Mouse (Mus musculus) G1E (cell line): ENCODE data around the gene Supt3. TPM values are rescaled to one million over a fixed set of nuclear protein-coding genes. Genes with fewer than 3 reads are reported as not detected.

ENCODE experiments used
- ATAC-seq: 2 replicates; pipeline ENCODE4 v1.8.0; 2016; ENCODE audit warnings: mild to moderate bottlenecking; ENCODE audit not compliant: insufficient number of reproducible peaks, poor library complexity, low FRiP score, severe bottlenecking; ENCODE audit errors: extremely low read depth
- DNase-seq: peaks from one replicate; pipeline ENCODE4 v3.0.0; 2012; ENCODE audit warnings: low spot score
- H3K27me3 ChIP-seq: 2 replicates; pipeline ENCODE4 v1.6.1; 2012; ENCODE audit warnings: mild to moderate bottlenecking, low read length, inconsistent platforms; ENCODE audit not compliant: insufficient read depth
- H3K36me3 ChIP-seq: replicated peaks from 2 replicates; pipeline ENCODE3; 2012; ENCODE audit warnings: mild to moderate bottlenecking, inconsistent platforms
- H3K4me1 ChIP-seq: 2 replicates; pipeline ENCODE4 v1.6.1; 2012; ENCODE audit warnings: low read depth, low read length, inconsistent platforms, mixed read lengths; ENCODE audit not compliant: insufficient read depth
- H3K4me3 ChIP-seq: 2 replicates; pipeline ENCODE4 v1.5.1; 2012; ENCODE audit warnings: low read depth, mild to moderate bottlenecking, inconsistent platforms, low read length, moderate library complexity, mixed read lengths
- H3K9me3 ChIP-seq: replicated peaks from 2 replicates; pipeline ENCODE4 v1.6.1; 2012; ENCODE audit warnings: inconsistent platforms
- CTCF ChIP-seq: IDR thresholded peaks from 2 replicates; pipeline ENCODE4 v1.5.1; 2012; ENCODE audit warnings: low read depth, low read length, inconsistent platforms, mixed read lengths
- GATA1 ChIP-seq: IDR thresholded peaks from 2 replicates; pipeline ENCODE4 v1.6.1; 2012; ENCODE audit warnings: borderline replicate concordance, low read length, inconsistent platforms, mixed read lengths
- GATA2 ChIP-seq: IDR thresholded peaks from 2 replicates; pipeline ENCODE4 v1.6.1; 2012; ENCODE audit warnings: low read depth, low read length, inconsistent platforms, borderline replicate concordance
- POLR2AphosphoS5 ChIP-seq: IDR thresholded peaks from 2 replicates; pipeline ENCODE4 v1.6.1; 2012; ENCODE audit warnings: low read depth, low read length, inconsistent platforms; ENCODE audit not compliant: insufficient replicate concordance
- TAL1 ChIP-seq: conservative IDR thresholded peaks from 2 replicates; pipeline ENCODE4 v1.6.1; 2012; ENCODE audit warnings: low read depth, low read length, inconsistent platforms, mixed read lengths
- polyA plus RNA-seq: library from polyadenylated mRNA; stranded (reverse); fragments of >175 nt; gene quantifications from 2 replicates; pipeline ENCODE4 v1.2.3, GENCODE M21; 2012
- total RNA-seq, 2 experiments: library from RNA; stranded (forward) in 1 of 2; stranded (reverse) in 1 of 2; fragments of 200-1000 nt in 1 of 2; fragments of >200 nt in 1 of 2; fragmentation: Nextera tagmentation in 1 of 2; gene quantifications; 2 replicates each; pipeline ENCODE4 v1.2.3; 2014 to 2017

Gene Supt3
- total and polyA plus RNA-seq, 3 experiments = 4.8 to 25.4 (median 8.9) TPM

- Histone ChIP-seq H3K36me3 (no peaks in the 10 kb centered on the region), H3K4me3 (no peak overlapping the region), H3K9me3 (no peaks in the 10 kb centered on the region), H3K4me1 (no peaks in the 10 kb centered on the region), H3K27me3 (no peaks in the 10 kb centered on the region)
- ATAC-seq (no peak), DNase-seq (no peak)
- no peak for TF ChIP-seq GATA2
- no peak for TF ChIP-seq TAL1
- TF ChIP-seq POLR2AphosphoS5 = no peak
- TF ChIP-seq CTCF = no peak
- TF ChIP-seq GATA1 = no peak
Observed at GRCm38 (mm10) chr17:45072495-45073347, 295.8 kb downstream of the Supt3 start.

- Histone ChIP-seq H3K36me3 (no peaks in the 10 kb centered on the region), H3K9me3 (no peaks in the 10 kb centered on the region), H3K4me3 (no peak overlapping the region), H3K27me3 (no peaks in the 10 kb centered on the region), H3K4me1 (no peaks in the 10 kb centered on the region)
- no peak for TF ChIP-seq TAL1
- no peak for TF ChIP-seq CTCF
- TF ChIP-seq GATA2 = no peak
- no peak for TF ChIP-seq GATA1
- TF ChIP-seq POLR2AphosphoS5 = no peak
- ATAC-seq (no peak), DNase-seq (no peak)
Observed at GRCm38 (mm10) chr17:45073348-45073634, 296.3 kb downstream of the Supt3 start.

- DNase-seq = no peak
- H3K4me1 ChIP-seq = no peaks in the 10 kb centered on the region
- H3K9me3 ChIP-seq = no peaks in the 10 kb centered on the region
- no peaks in the 10 kb centered on the region for H3K36me3 ChIP-seq
- no peaks in the 10 kb centered on the region for H3K27me3 ChIP-seq
- ATAC-seq = no peak
- no peak for TF ChIP-seq POLR2AphosphoS5
- TF ChIP-seq CTCF = no peak
- TF ChIP-seq GATA1 = no peak
- TF ChIP-seq TAL1 = no peak
- TF ChIP-seq GATA2 = no peak
- H3K4me3 ChIP-seq = no peak overlapping the region
Observed at GRCm38 (mm10) chr17:45073779-45074178, 296.8 kb downstream of the Supt3 start.

- no peak overlapping the region for H3K4me3 ChIP-seq
- DNase-seq = no peak
- no peak for TF ChIP-seq POLR2AphosphoS5
- TF ChIP-seq GATA1 = no peak
- H3K36me3 ChIP-seq = no peaks in the 10 kb centered on the region
- no peaks in the 10 kb centered on the region for H3K27me3 ChIP-seq
- H3K4me1 ChIP-seq = no peaks in the 10 kb centered on the region
- ATAC-seq = no peak
- no peaks in the 10 kb centered on the region for H3K9me3 ChIP-seq
Observed at GRCm38 (mm10) chr17:45076951-45077350, 300.0 kb downstream of the Supt3 start.

- ATAC-seq (no peak), DNase-seq (no peak)
- no peaks in the 10 kb centered on the region for H3K27me3 ChIP-seq
- TF ChIP-seq TAL1 = no peak
- no peak for TF ChIP-seq POLR2AphosphoS5
- TF ChIP-seq GATA1 = no peak
- no peaks in the 10 kb centered on the region for H3K9me3 ChIP-seq
- H3K4me3 ChIP-seq = no peak overlapping the region
- H3K36me3 ChIP-seq = no peaks in the 10 kb centered on the region
- no peaks in the 10 kb centered on the region for H3K4me1 ChIP-seq
Observed at GRCm38 (mm10) chr17:45077921-45078640, 301.1 kb downstream of the Supt3 start.

GRCm38 (mm10) chr17:45081521-45081920 lies 304.6 kb downstream of the Supt3 start:
- DNase-seq = no peak
- no peak for TF ChIP-seq GATA2
- no peak for TF ChIP-seq CTCF
- no peak for TF ChIP-seq TAL1
- no peak for TF ChIP-seq GATA1
- no peak for TF ChIP-seq POLR2AphosphoS5

More at GRCm38 (mm10) chr17:45081521-45081920, 304.6 kb downstream of the Supt3 start:
- no peak for ATAC-seq
- Histone ChIP-seq H3K9me3 (no peaks in the 10 kb centered on the region), H3K27me3 (no peaks in the 10 kb centered on the region), H3K4me3 (no peak overlapping the region), H3K36me3 (no peaks in the 10 kb centered on the region), H3K4me1 (no peaks in the 10 kb centered on the region)
